Mouse (Mus musculus) forebrain, embryonic 13.5 days (tissue): Measurements from ENCODE around the gene Psmd5. TPM values are rescaled to one million over a fixed set of nuclear protein-coding genes. Genes with fewer than 3 reads are reported as not detected.

ENCODE experiments used
- polyA plus RNA-seq: library from polyadenylated mRNA; unstranded; fragments of >200 nt; fragmentation: Nextera tagmentation; extraction: Ambion mirVana; gene quantifications from 2 replicates; pipeline ENCODE4 v1.2.1, GENCODE M21; 2015

Gene Psmd5
- polyA plus RNA-seq, 1 experiment from 2014 or later = 101 TPM

Other genes with a start within 250 kb of the Psmd5 start
- 112 and 123 TPM in 2 replicates for gene Gapvd1, start 119.7 kb downstream of the Psmd5 start, polyA plus RNA-seq
- gene Hspa5, start 103.0 kb downstream of the Psmd5 start, polyA plus RNA-seq = 424 and 446 TPM in 2 replicates
- 27.2 and 29.8 TPM in 2 replicates for gene Rabepk, start 75.1 kb downstream of the Psmd5 start, polyA plus RNA-seq
- 86.8 and 103 TPM in 2 replicates for gene Fbxw2, start 48.7 kb downstream of the Psmd5 start, polyA plus RNA-seq
- 0.10 TPM in 1 of 2 replicates, not detected in the other for gene Gm34653, start 42.0 kb downstream of the Psmd5 start, polyA plus RNA-seq
- gene Cutal, start 572 bp downstream of the Psmd5 start, polyA plus RNA-seq = 0.08 TPM in 1 of 2 replicates, not detected in the other
- gene Phf19, start 39.1 kb upstream of the Psmd5 start, polyA plus RNA-seq = 4.2 and 4.5 TPM in 2 replicates
- 0.13 and 0.34 TPM in 2 replicates for gene Traf1, start 86.8 kb upstream of the Psmd5 start, polyA plus RNA-seq
- gene Hc, start 186.5 kb upstream of the Psmd5 start, polyA plus RNA-seq = 0.35 and 0.36 TPM in 2 replicates
- 0.18 and 0.34 TPM in 2 replicates for gene AI182371, start 226.6 kb upstream of the Psmd5 start, polyA plus RNA-seq
- 27.8 and 30.2 TPM in 2 replicates for gene Cntrl, start 234.5 kb upstream of the Psmd5 start, polyA plus RNA-seq